Comparison of ENCODE assay signal across 17 mouse cellular contexts in genomic region chr5:34923920-34924319, GRCm38 (mm10). TPM values are rescaled to one million over a fixed set of nuclear protein-coding genes. Genes with fewer than 3 reads are reported as not detected.
A peak's percentile ranks its signal among the peaks of the same experiment; 100 is the strongest.
DNase-seq lines count a peak whose midpoint lies in the region; ATAC-seq and TF ChIP-seq lines count a peak whose summit lies in the region.
"Had no signal": no experiment of that assay in that cellular context is flagged by ENCODE, and none has a peak within 500 bp of the region (broad histone marks: within the 10 kb centered on the region; RNA-seq: fewer than 3 reads in every experiment).

No protein-coding gene starts in this region.

- H3K4me3 ChIP-seq in stomach, embryonic 15.5 days (replicated peaks): no peak overlapping the region
- H3K4me3 ChIP-seq in stomach, postnatal 0 days (ENCODE audit: low read depth, low read length): no peak overlapping the region
- no peak overlapping the region for H3K4me3 ChIP-seq in liver, postnatal 0 days (ENCODE audit: low read depth, low read length)
- H3K4me3 ChIP-seq in lung, postnatal 0 days (ENCODE audit: low read depth, low read length): no peak overlapping the region
- H3K4me3 ChIP-seq: embryonic facial prominence, embryonic 10.5 days; erythroblast, embryonic 14.5 days; hindbrain, embryonic 13.5 days; intestine, embryonic 15.5 days had no signal

- no peak overlapping the region for H3K4me2 ChIP-seq in stomach, embryonic 15.5 days
- no peak overlapping the region for H3K4me2 ChIP-seq in stomach, postnatal 0 days (replicated peaks; ENCODE audit: low read depth)
- peak overlapping the region; percentile 35; the same call in 1 of the 2 replicates for H3K4me2 ChIP-seq in liver, postnatal 0 days (ENCODE audit: low read depth, low read length)
- H3K4me2 ChIP-seq in lung, postnatal 0 days (replicated peaks; ENCODE audit: low read depth, low read length): no peak overlapping the region
- H3K4me2 ChIP-seq: hindbrain, embryonic 13.5 days; intestine, embryonic 15.5 days had no signal

- no peaks in the 10 kb centered on the region for H3K27me3 ChIP-seq in stomach, embryonic 15.5 days (replicated peaks)
- H3K27me3 ChIP-seq in stomach, postnatal 0 days (ENCODE audit: control insufficient read depth, insufficient read depth, low read length): no peaks in the 10 kb centered on the region
- H3K27me3 ChIP-seq in liver, postnatal 0 days (ENCODE audit: insufficient read depth, low read length): no peaks in the 10 kb centered on the region
- H3K27me3 ChIP-seq in lung, postnatal 0 days (replicated peaks; ENCODE audit: insufficient read depth, low read length): no peaks in the 10 kb centered on the region
- H3K27me3 ChIP-seq: hindbrain, embryonic 13.5 days; intestine, embryonic 15.5 days had no signal

- no peak for DNase-seq in stomach, postnatal 0 days (ENCODE audit: low spot score)
- no peak for DNase-seq in liver, postnatal 0 days
- DNase-seq in ovary, adult 18-20 months (ENCODE audit: low spot score): no peak
- DNase-seq in lung, postnatal 0 days (ENCODE audit: low spot score): no peak
- no peak for DNase-seq in urinary bladder, adult 18-20 months (ENCODE audit: low spot score in 2 of 2)
- DNase-seq: cerebellum, adult 11-12 months; cerebellum, postnatal 36 days; kidney, postnatal 4 days; lung, postnatal 4 days had no signal

- no peak for TF ChIP-seq CTCF in stomach, postnatal 0 days (IDR thresholded peaks at IDR 0.05; ENCODE audit: low read depth)
- TF ChIP-seq CTCF in liver, postnatal 0 days (IDR thresholded peaks at IDR 0.05; ENCODE audit: low read depth): no peak
- TF ChIP-seq CTCF in lung, postnatal 0 days (IDR thresholded peaks at IDR 0.05): no peak

- no peak for TF ChIP-seq EP300 in stomach, postnatal 0 days (optimal IDR thresholded peaks at IDR 0.05)
- TF ChIP-seq EP300 in liver, postnatal 0 days (IDR thresholded peaks at IDR 0.05; ENCODE audit: low read depth): peak; percentile 94
- no peak for TF ChIP-seq EP300 in lung, postnatal 0 days (IDR thresholded peaks at IDR 0.05)

- no peak overlapping the region for H3K9ac ChIP-seq in stomach, embryonic 15.5 days
- no peak overlapping the region for H3K9ac ChIP-seq in stomach, postnatal 0 days (ENCODE audit: low read length)
- H3K9ac ChIP-seq in liver, postnatal 0 days (replicated peaks): no peak overlapping the region
- H3K9ac ChIP-seq in lung, postnatal 0 days (replicated peaks; ENCODE audit: low read depth): no peak overlapping the region
- H3K9ac ChIP-seq: hindbrain, embryonic 13.5 days; intestine, embryonic 15.5 days had no signal

- no peak overlapping the region for H3K27ac ChIP-seq in stomach, embryonic 15.5 days
- no peak overlapping the region for H3K27ac ChIP-seq in stomach, postnatal 0 days (replicated peaks)
- H3K27ac ChIP-seq in liver, postnatal 0 days (ENCODE audit: low read depth): peak overlapping the region; percentile 90
- H3K27ac ChIP-seq in lung, postnatal 0 days (ENCODE audit: low read length): no peak overlapping the region
- H3K27ac ChIP-seq: embryonic facial prominence, embryonic 10.5 days; hindbrain, embryonic 13.5 days; intestine, embryonic 15.5 days had no signal

- H3K4me1 ChIP-seq in stomach, embryonic 15.5 days: no peaks in the 10 kb centered on the region
- no peaks in the 10 kb centered on the region for H3K4me1 ChIP-seq in stomach, postnatal 0 days (replicated peaks; ENCODE audit: control insufficient read depth, insufficient read depth)
- peaks cover 24% of the 10 kb centered on the region for H3K4me1 ChIP-seq in liver, postnatal 0 days (ENCODE audit: insufficient read depth)
- H3K4me1 ChIP-seq in lung, postnatal 0 days (ENCODE audit: insufficient read depth, low read depth, low read length): no peaks in the 10 kb centered on the region
- H3K4me1 ChIP-seq: embryonic facial prominence, embryonic 10.5 days; intestine, embryonic 15.5 days had no signal

- no peaks in the 10 kb centered on the region for H3K9me3 ChIP-seq in stomach, embryonic 15.5 days
- no peaks in the 10 kb centered on the region for H3K9me3 ChIP-seq in stomach, postnatal 0 days (ENCODE audit: control insufficient read depth, low read length)
- H3K9me3 ChIP-seq in liver, postnatal 0 days (ENCODE audit: low read length): no peaks in the 10 kb centered on the region
- H3K9me3 ChIP-seq in lung, postnatal 0 days (ENCODE audit: low read length): no peaks in the 10 kb centered on the region
- H3K9me3 ChIP-seq: embryonic facial prominence, embryonic 10.5 days; hindbrain, embryonic 13.5 days; intestine, embryonic 15.5 days had no signal

- ATAC-seq in stomach, embryonic 15.5 days (ENCODE audit: insufficient read depth, low FRiP score, low read depth): peak; percentile 74; the same call in 1 of the 2 replicates
- ATAC-seq in stomach, postnatal 0 days (ENCODE audit: low FRiP score, low TSS enrichment): no peak
- peak; percentile 80 for ATAC-seq in erythroid progenitor cell, adult 5-6 weeks (replicated peaks; ENCODE audit: low FRiP score, poor library complexity, severe bottlenecking)
- ATAC-seq in liver, postnatal 0 days: peak; percentile 95
- ATAC-seq in lung, postnatal 0 days: no peak
- ATAC-seq: forebrain, embryonic 16.5 days; intestine, embryonic 15.5 days; midbrain, embryonic 16.5 days had no signal

- 0 out of 2 replicates have a peak, but pooled peaks cover 3% of the 10 kb centered on the region for H3K36me3 ChIP-seq in stomach, embryonic 15.5 days
- H3K36me3 ChIP-seq in stomach, postnatal 0 days (ENCODE audit: control insufficient read depth, insufficient read depth, low read length): no peaks in the 10 kb centered on the region
- 0 out of 2 replicates have a peak, but pooled peaks cover 8% of the 10 kb centered on the region for H3K36me3 ChIP-seq in liver, postnatal 0 days (replicated peaks; ENCODE audit: insufficient read depth, low read length)
- H3K36me3 ChIP-seq in lung, postnatal 0 days (ENCODE audit: insufficient read depth, low read length): no peaks in the 10 kb centered on the region

- 84% methylated on average over 4 of the region's 4 CpGs for WGBS in stomach, embryonic 15.5 days
- 86% methylated on average over 4 of the region's 4 CpGs for WGBS in stomach, postnatal 0 days
- 59% methylated on average over 4 of the region's 4 CpGs for WGBS in liver, postnatal 0 days (ENCODE audit: insufficient replicate concordance)
- WGBS in lung, postnatal 0 days: 79% methylated on average over 4 of the region's 4 CpGs

RNA-seq across cellular contexts. Expression of gene Msantd1, which starts 16.1 kb away (rescaled TPM):
- polyA plus RNA-seq in stomach, embryonic 15.5 days (2015; fragmentation: Nextera tagmentation; extraction: Ambion mirVana): 0.54 and 0.57 TPM in 2 replicates
- 0.24 and 0.36 TPM in 2 replicates for polyA plus RNA-seq in stomach, postnatal 0 days (2015; fragmentation: Nextera tagmentation; extraction: Ambion mirVana)
- total RNA-seq in erythroid progenitor cell, adult 5-6 weeks (2015; ENCODE audit: low replicate concordance): 0.36 and 0.42 TPM in 2 replicates
- 3.5 TPM in 1 of 2 replicates, not detected in the other for total RNA-seq in erythroid progenitor cell, adult 5-6 weeks (2017; ENCODE audit: low replicate concordance)
- polyA plus RNA-seq in liver, postnatal 0 days (2015; fragmentation: Nextera tagmentation; extraction: Ambion mirVana): 0.05 and 0.22 TPM in 2 replicates
- polyA plus RNA-seq in lung, postnatal 0 days (2015; fragmentation: Nextera tagmentation; extraction: Ambion mirVana): 0.50 and 0.73 TPM in 2 replicates

RNA-seq across cellular contexts. Expression of gene Rgs12, which starts 25.3 kb away (rescaled TPM):
- polyA plus RNA-seq in stomach, embryonic 15.5 days (2015; fragmentation: Nextera tagmentation; extraction: Ambion mirVana): 26.8 and 28.1 TPM in 2 replicates
- 12.7 and 14.2 TPM in 2 replicates for polyA plus RNA-seq in stomach, postnatal 0 days (2015; fragmentation: Nextera tagmentation; extraction: Ambion mirVana)
- 37.3 and 41.4 TPM in 2 replicates for total RNA-seq in erythroid progenitor cell, adult 5-6 weeks (2015; ENCODE audit: low replicate concordance)
- 62.8 and 79.7 TPM in 2 replicates for total RNA-seq in erythroid progenitor cell, adult 5-6 weeks (2017; ENCODE audit: low replicate concordance)
- polyA plus RNA-seq in liver, postnatal 0 days (2015; fragmentation: Nextera tagmentation; extraction: Ambion mirVana): 6.9 and 7.3 TPM in 2 replicates
- 45.5 and 46.7 TPM in 2 replicates for polyA plus RNA-seq in lung, postnatal 0 days (2015; fragmentation: Nextera tagmentation; extraction: Ambion mirVana)

Comparison
In these comparisons a context has a peak if more than half of its experiments do, and no peak if none do; other contexts are left out.
1. ATAC-seq: peak in stomach, embryonic 15.5 days (single experiment), erythroid progenitor cell, adult 5-6 weeks (single experiment) and liver, postnatal 0 days (single experiment); none in stomach, postnatal 0 days (single experiment) and lung, postnatal 0 days (single experiment).